ENCODE assay signal across 8 mouse cellular contexts in genomic region chr9:107677091-107677784, GRCm38 (mm10). TPM values are rescaled to one million over a fixed set of nuclear protein-coding genes. Genes with fewer than 3 reads are reported as not detected.
DNase-seq lines count a peak whose midpoint lies in the region; ATAC-seq and TF ChIP-seq lines count a peak whose summit lies in the region.

No protein-coding gene starts in this region.

- ATAC-seq in heart, embryonic 13.5 days (ENCODE audit: extremely low read depth, insufficient number of reproducible peaks, low FRiP score, low TSS enrichment): no peak
- ATAC-seq in heart, embryonic 11.5 days (replicated peaks; ENCODE audit: insufficient number of reproducible peaks, low FRiP score, low TSS enrichment): no peak
- ATAC-seq in common myeloid progenitor, adult 5-6 weeks (replicated peaks; ENCODE audit: low read depth, poor library complexity, severe bottlenecking): peak; percentile 41; the same call in 1 of the 2 replicates
- no peak for ATAC-seq in hindbrain, embryonic 15.5 days (ENCODE audit: low FRiP score, low read depth)

- in situ Hi-C loops in ES-E14 (cut with MboI; ENCODE audit: low sequenced_read_pairs in 2 of 2, unreplicated experiment in 2 of 2): no loop called here

- H3K27me3 ChIP-seq in heart, embryonic 13.5 days (replicated peaks): peaks cover 72% of the 10 kb centered on the region
- peaks cover 51% of the 10 kb centered on the region for H3K27me3 ChIP-seq in heart, embryonic 11.5 days (ENCODE audit: control insufficient read depth, insufficient read depth, low read length)
- H3K27me3 ChIP-seq in hindbrain, embryonic 15.5 days: peaks cover 27% of the 10 kb centered on the region
- peaks cover 50% of the 10 kb centered on the region for H3K27me3 ChIP-seq in midbrain, embryonic 10.5 days (ENCODE audit: low read depth, poor library complexity, severe bottlenecking)

- DNase-seq in ES-E14 (ENCODE audit: low read depth, low spot score): peak; percentile 85
- peak; percentile 57 for DNase-seq in midbrain, embryonic 10.5 days (ENCODE audit: low spot score)
- peak; percentile 63 for DNase-seq in thymus, postnatal 25 days
- no peak for DNase-seq in gastrocnemius, postnatal 4 days (ENCODE audit: low spot score in 2 of 2)

- H3K36me3 ChIP-seq in heart, embryonic 13.5 days: peaks cover under 1% of the 10 kb centered on the region; the same call in 1 of the 2 replicates
- no peaks in the 10 kb centered on the region for H3K36me3 ChIP-seq in heart, embryonic 11.5 days (ENCODE audit: control insufficient read depth, insufficient read depth, low read length)
- no peaks in the 10 kb centered on the region for H3K36me3 ChIP-seq in ES-E14 (ENCODE audit: control insufficient read depth, insufficient read depth, low read length, poor library complexity, severe bottlenecking)
- H3K36me3 ChIP-seq in hindbrain, embryonic 15.5 days: no peaks in the 10 kb centered on the region
- peaks cover 8% of the 10 kb centered on the region for H3K36me3 ChIP-seq in midbrain, embryonic 10.5 days

- WGBS in heart, embryonic 13.5 days: 15% methylated on average over 17 of the region's 17 CpGs
- 15% methylated on average over 17 of the region's 17 CpGs for WGBS in heart, embryonic 11.5 days (ENCODE audit: insufficient replicate concordance)
- whole genome bisulfite sequencing in hindbrain, embryonic 15.5 days: 18% methylated on average over 17 of the region's 17 CpGs
- 20% methylated on average over 17 of the region's 17 CpGs for WGBS in midbrain, embryonic 10.5 days

- H3K4me3 ChIP-seq in heart, embryonic 13.5 days: 0 out of 2 replicates have a peak overlapping the region, but pooled peaks have one; percentile 46
- no peak overlapping the region for H3K4me3 ChIP-seq in heart, embryonic 11.5 days (ENCODE audit: low read depth, low read length)
- peak overlapping the region in 1 of 2 experiments; percentile 40; a peak in 2 of 4 replicates for H3K4me3 ChIP-seq in ES-E14 (ENCODE audit: insufficient read depth in 1 of 2, low read depth in 1 of 2, low read length in 2 of 2, poor library complexity in 1 of 2, severe bottlenecking in 1 of 2)
- 0 out of 2 replicates have a peak overlapping the region, but pooled peaks have one; percentile 36 for H3K4me3 ChIP-seq in hindbrain, embryonic 15.5 days
- peak overlapping the region; percentile 54; the same call in 1 of the 2 replicates for H3K4me3 ChIP-seq in midbrain, embryonic 10.5 days

- no peak overlapping the region for H3K27ac ChIP-seq in heart, embryonic 13.5 days (replicated peaks)
- H3K27ac ChIP-seq in heart, embryonic 11.5 days (ENCODE audit: low read depth, low read length): no peak overlapping the region
- H3K27ac ChIP-seq in ES-E14 (ENCODE audit: insufficient read depth, low read depth, low read length, poor library complexity, severe bottlenecking): no peak overlapping the region
- no peak overlapping the region for H3K27ac ChIP-seq in hindbrain, embryonic 15.5 days (replicated peaks)
- no peak overlapping the region for H3K27ac ChIP-seq in midbrain, embryonic 10.5 days (replicated peaks)

- peaks cover 17% of the 10 kb centered on the region for H3K4me1 ChIP-seq in heart, embryonic 13.5 days
- 0 out of 2 replicates have a peak, but pooled peaks cover 8% of the 10 kb centered on the region for H3K4me1 ChIP-seq in heart, embryonic 11.5 days (ENCODE audit: control insufficient read depth, insufficient read depth, low read length)
- H3K4me1 ChIP-seq in ES-E14 (ENCODE audit: control insufficient read depth in 2 of 2, insufficient read depth in 2 of 2, low read length in 2 of 2, poor library complexity in 1 of 2): peaks cover 0 to 11% of the 10 kb centered on the region in 2 experiments; a peak in 1 of 4 replicates
- H3K4me1 ChIP-seq in hindbrain, embryonic 15.5 days (replicated peaks): peaks cover 23% of the 10 kb centered on the region
- H3K4me1 ChIP-seq in midbrain, embryonic 10.5 days: peaks cover 36% of the 10 kb centered on the region

- H3K4me2 ChIP-seq in heart, embryonic 13.5 days: 0 out of 2 replicates have a peak overlapping the region, but pooled peaks have one; percentile 74
- no peak overlapping the region for H3K4me2 ChIP-seq in heart, embryonic 11.5 days
- H3K4me2 ChIP-seq in hindbrain, embryonic 15.5 days: peak overlapping the region; percentile 70; the same call in 1 of the 2 replicates

- no peaks in the 10 kb centered on the region for H3K9me3 ChIP-seq in heart, embryonic 13.5 days
- no peaks in the 10 kb centered on the region for H3K9me3 ChIP-seq in heart, embryonic 11.5 days (replicated peaks; ENCODE audit: control insufficient read depth, low read length)
- no peaks in the 10 kb centered on the region for H3K9me3 ChIP-seq in ES-E14 (ENCODE audit: control insufficient read depth, insufficient read depth, low read depth, low read length)
- no peaks in the 10 kb centered on the region for H3K9me3 ChIP-seq in hindbrain, embryonic 15.5 days
- H3K9me3 ChIP-seq in midbrain, embryonic 10.5 days (replicated peaks): no peaks in the 10 kb centered on the region

- H3K9ac ChIP-seq in heart, embryonic 13.5 days: no peak overlapping the region
- no peak overlapping the region for H3K9ac ChIP-seq in heart, embryonic 11.5 days (ENCODE audit: low read depth, low read length)
- no peak overlapping the region for H3K9ac ChIP-seq in ES-E14 (ENCODE audit: insufficient read depth, low read depth, low read length, poor library complexity, severe bottlenecking)
- no peak overlapping the region for H3K9ac ChIP-seq in hindbrain, embryonic 15.5 days

TF ChIP-seq in ES-E14, 5 proteins besides CTCF, POLR2A, EP300 and RAD21:
- TF ChIP-seq CHD2 (IDR thresholded peaks at IDR 0.05; ENCODE audit: low read depth, low read length) (no peak), HCFC1 (IDR thresholded peaks at IDR 0.05; ENCODE audit: borderline replicate concordance, insufficient read depth, low read length) (no peak), ZNF384 (IDR thresholded peaks at IDR 0.05; ENCODE audit: low read depth, low read length) (no peak), ZC3H11A (IDR thresholded peaks at IDR 0.05; ENCODE audit: borderline replicate concordance, low read depth, low read length) (no peak)

RNA-seq across cellular contexts. Expression of gene Gnat1, which starts 2.3 kb away (rescaled TPM):
- polyA plus RNA-seq in heart, embryonic 13.5 days (2015; fragmentation: Nextera tagmentation; extraction: Ambion mirVana): 0.90 and 1.3 TPM in 2 replicates
- 0.42 and 1.2 TPM in 2 replicates for polyA plus RNA-seq in heart, embryonic 11.5 days (2014; fragmentation: Nextera tagmentation; extraction: Ambion mirVana)
- 1.2 and 1.8 TPM in 2 replicates for total RNA-seq in ES-E14 (2012; rRNA removed)
- not detected in 2 replicates for total RNA-seq in common myeloid progenitor, adult 5-6 weeks (2017)
- 2.0 and 3.6 TPM in 2 replicates for polyA plus RNA-seq in hindbrain, embryonic 15.5 days (2015; fragmentation: Nextera tagmentation; extraction: Ambion mirVana)
- polyA plus RNA-seq in midbrain, embryonic 10.5 days (2016; fragmentation: Nextera tagmentation; extraction: Ambion mirVana): 3.2 and 3.6 TPM in 2 replicates
- total RNA-seq in gastrocnemius, postnatal 4 days (2021): not detected

RNA-seq across cellular contexts. Expression of gene Slc38a3, which starts 7.9 kb away (rescaled TPM):
- 2.8 and 2.9 TPM in 2 replicates for polyA plus RNA-seq in heart, embryonic 13.5 days (2015; fragmentation: Nextera tagmentation; extraction: Ambion mirVana)
- polyA plus RNA-seq in heart, embryonic 11.5 days (2014; fragmentation: Nextera tagmentation; extraction: Ambion mirVana): 2.8 and 3.3 TPM in 2 replicates
- total RNA-seq in ES-E14 (2012; rRNA removed): 2.9 and 8.9 TPM in 2 replicates
- total RNA-seq in common myeloid progenitor, adult 5-6 weeks (2017): not detected in 2 replicates
- 41.4 and 43.3 TPM in 2 replicates for polyA plus RNA-seq in hindbrain, embryonic 15.5 days (2015; fragmentation: Nextera tagmentation; extraction: Ambion mirVana)
- polyA plus RNA-seq in midbrain, embryonic 10.5 days (2016; fragmentation: Nextera tagmentation; extraction: Ambion mirVana): 9.3 and 11.6 TPM in 2 replicates
- 10 to 100 TPM; 10.6 to 11.3 TPM for total RNA-seq in gastrocnemius, postnatal 4 days (2021)

RNA-seq across cellular contexts. Expression of gene Sema3f, which starts 33.0 kb away (rescaled TPM):
- polyA plus RNA-seq in heart, embryonic 13.5 days (2015; fragmentation: Nextera tagmentation; extraction: Ambion mirVana): 4.5 and 6.3 TPM in 2 replicates
- 4.6 and 5.8 TPM in 2 replicates for polyA plus RNA-seq in heart, embryonic 11.5 days (2014; fragmentation: Nextera tagmentation; extraction: Ambion mirVana)
- total RNA-seq in ES-E14 (2012; rRNA removed): 11.5 and 11.6 TPM in 2 replicates
- total RNA-seq in common myeloid progenitor, adult 5-6 weeks (2017): 0.23 TPM in 1 of 2 replicates, not detected in the other
- 14.0 and 18.5 TPM in 2 replicates for polyA plus RNA-seq in hindbrain, embryonic 15.5 days (2015; fragmentation: Nextera tagmentation; extraction: Ambion mirVana)
- polyA plus RNA-seq in midbrain, embryonic 10.5 days (2016; fragmentation: Nextera tagmentation; extraction: Ambion mirVana): 14.9 and 17.2 TPM in 2 replicates
- total RNA-seq in gastrocnemius, postnatal 4 days (2021): 10 to 100 TPM; 26.4 to 27.2 TPM

RNA-seq across cellular contexts. Expression of gene Gnai2, which starts 42.1 kb away (rescaled TPM):
- polyA plus RNA-seq in heart, embryonic 13.5 days (2015; fragmentation: Nextera tagmentation; extraction: Ambion mirVana): 387 and 392 TPM in 2 replicates
- 308 and 316 TPM in 2 replicates for polyA plus RNA-seq in heart, embryonic 11.5 days (2014; fragmentation: Nextera tagmentation; extraction: Ambion mirVana)
- total RNA-seq in ES-E14 (2012; rRNA removed): 178 and 232 TPM in 2 replicates
- 319 and 345 TPM in 2 replicates for total RNA-seq in common myeloid progenitor, adult 5-6 weeks (2017)
- polyA plus RNA-seq in hindbrain, embryonic 15.5 days (2015; fragmentation: Nextera tagmentation; extraction: Ambion mirVana): 332 and 343 TPM in 2 replicates
- polyA plus RNA-seq in midbrain, embryonic 10.5 days (2016; fragmentation: Nextera tagmentation; extraction: Ambion mirVana): 629 and 656 TPM in 2 replicates
- 100 to 1,000 TPM; 307 to 340 TPM for total RNA-seq in gastrocnemius, postnatal 4 days (2021)

Comparison
In these comparisons a context has a peak if more than half of its experiments do, and no peak if none do; other contexts are left out.
1. DNase-seq: peak in ES-E14 (single experiment), midbrain, embryonic 10.5 days (single experiment) and thymus, postnatal 25 days (single experiment); none in gastrocnemius, postnatal 4 days (0 of 2).